Mouse (Mus musculus): ENCODE measurements around the gene Gm21970. TPM values are rescaled to one million over a fixed set of nuclear protein-coding genes. Genes with fewer than 3 reads are reported as not detected.
A peak's percentile ranks its signal among the peaks of the same experiment; 100 is the strongest.

Gm21970 gene
- polyA plus RNA-seq, 2 experiments: 0.04 TPM; not detected in 1

DNA sequence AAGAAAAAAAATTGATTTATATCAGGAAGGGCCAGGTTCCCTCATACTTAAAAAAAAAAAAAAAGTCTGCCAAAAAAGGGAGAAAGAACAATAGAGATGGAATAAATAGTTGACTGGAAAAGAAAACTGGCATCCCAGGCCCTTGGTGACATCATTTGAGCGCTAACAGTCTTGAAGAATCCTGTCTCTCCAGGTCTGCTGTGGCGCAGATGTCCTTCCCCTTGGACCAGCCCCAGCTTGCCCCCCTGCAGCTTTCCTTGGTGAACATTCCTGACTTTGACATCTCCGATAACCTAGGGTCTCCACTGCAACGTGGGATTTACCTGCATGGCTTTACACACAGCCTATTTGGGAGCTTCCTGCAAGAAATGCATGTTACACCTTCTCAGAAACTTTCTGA, 9.9 kb upstream of the Gm21970 start:
- 86% methylated on average over 4 of the region's 4 CpGs for WGBS (ENCODE audit: insufficient replicate concordance)
- no peaks in the 10 kb centered on the region for H3K9me3 ChIP-seq (ENCODE audit: control insufficient read depth, low read length)
- TF ChIP-seq EP300 (IDR thresholded peaks at IDR 0.05; ENCODE audit: low read depth) (no peak), CTCF (IDR thresholded peaks at IDR 0.05; ENCODE audit: low read depth) (no peak)
- ATAC-seq (ENCODE audit: insufficient read depth) (no peak), DNase-seq (ENCODE audit: low read depth in 3 of 3, low spot score in 3 of 3) (no peak)
- no peaks in the 10 kb centered on the region for H3K27me3 ChIP-seq (ENCODE audit: control insufficient read depth, insufficient read depth, low read length)
- H3K4me1 ChIP-seq (replicated peaks; ENCODE audit: control insufficient read depth in 2 of 2, insufficient read depth in 2 of 2, low read length in 1 of 2): peaks cover 9 to 23% of the 10 kb centered on the region in 2 experiments; a peak in 3 of 4 replicates
- no peak overlapping the region for H3K4me2 ChIP-seq (ENCODE audit: low read depth)
- no peak overlapping the region for H3K4me3 ChIP-seq (ENCODE audit: insufficient read depth in 1 of 2, low read depth in 2 of 2, low read length in 2 of 2)
- H3K9ac ChIP-seq (replicated peaks): no peak overlapping the region
- peaks cover 37% of the 10 kb centered on the region for H3K36me3 ChIP-seq (replicated peaks; ENCODE audit: control insufficient read depth, insufficient read depth, low read depth)
- no peak overlapping the region for H3K27ac ChIP-seq

DNA sequence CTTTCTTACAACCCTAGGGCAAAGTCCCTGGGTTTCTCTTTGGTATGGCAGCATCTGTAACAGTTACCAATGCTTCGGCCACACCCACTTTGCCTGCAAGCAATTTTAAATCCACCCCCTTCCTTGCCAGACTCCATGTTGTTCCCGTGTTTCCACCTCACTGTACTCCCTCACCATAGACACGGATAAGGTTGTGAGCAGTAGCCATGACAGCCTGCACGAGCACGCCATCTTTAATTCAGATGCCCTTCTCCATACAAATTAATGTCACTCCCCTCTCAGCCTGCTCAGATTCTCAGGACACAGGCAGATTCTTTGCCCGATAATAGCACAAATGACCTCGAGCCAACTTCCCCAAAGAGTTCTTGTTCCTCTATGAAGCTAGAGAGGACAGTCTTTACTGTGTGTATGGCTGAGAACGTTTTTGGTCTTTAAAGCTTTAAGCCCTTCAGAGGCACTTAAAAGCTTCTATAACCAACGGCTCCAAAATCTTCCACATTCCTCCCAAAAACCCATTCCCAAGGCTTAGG, 9.2 kb upstream of the Gm21970 start:
- Histone ChIP-seq H3K36me3 (replicated peaks; ENCODE audit: control insufficient read depth, insufficient read depth, low read depth) (peaks cover 39% of the 10 kb centered on the region), H3K4me3 (ENCODE audit: insufficient read depth in 1 of 2, low read depth in 2 of 2, low read length in 2 of 2) (no peak overlapping the region), H3K27me3 (ENCODE audit: control insufficient read depth, insufficient read depth, low read length) (no peaks in the 10 kb centered on the region), H3K4me2 (ENCODE audit: low read depth) (no peak overlapping the region), H3K4me1 (replicated peaks; ENCODE audit: control insufficient read depth in 2 of 2, insufficient read depth in 2 of 2, low read length in 1 of 2) (peaks cover 9 to 28% of the 10 kb centered on the region in 2 experiments), H3K9ac (replicated peaks) (no peak overlapping the region), H3K9me3 (ENCODE audit: control insufficient read depth, low read length) (no peaks in the 10 kb centered on the region), H3K27ac (no peak overlapping the region)
- ATAC-seq (ENCODE audit: insufficient read depth) (no peak), DNase-seq (ENCODE audit: low read depth in 3 of 3, low spot score in 3 of 3) (no peak)
- WGBS (ENCODE audit: insufficient replicate concordance): 60% methylated on average over 9 of the region's 9 CpGs
- no peak for TF ChIP-seq EP300 (IDR thresholded peaks at IDR 0.05; ENCODE audit: low read depth)
- TF ChIP-seq CTCF (IDR thresholded peaks at IDR 0.05; ENCODE audit: low read depth): no peak

DNA sequence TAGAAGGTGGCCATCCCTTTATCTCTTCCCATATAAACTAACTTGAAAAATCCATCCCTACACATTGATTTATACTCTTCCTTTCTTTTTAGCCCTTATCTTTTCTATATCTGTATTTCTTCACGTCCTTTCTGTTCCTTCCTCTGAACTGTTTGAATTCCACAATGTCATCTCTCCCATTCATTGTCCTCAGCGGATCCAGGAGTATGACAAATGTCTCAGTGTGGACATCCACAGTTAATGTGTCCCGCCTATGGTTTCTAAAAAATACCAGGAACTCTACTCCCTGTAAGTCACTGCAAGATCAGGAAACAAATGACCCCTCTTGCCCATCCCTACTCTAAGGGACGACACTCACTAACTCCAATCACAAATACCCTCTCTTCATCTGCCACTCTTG, 7.3 kb upstream of the Gm21970 start:
- H3K36me3 ChIP-seq (replicated peaks; ENCODE audit: control insufficient read depth, insufficient read depth, low read depth): peaks cover 52% of the 10 kb centered on the region
- no peak overlapping the region for H3K9ac ChIP-seq (replicated peaks)
- WGBS (ENCODE audit: insufficient replicate concordance): 77% methylated on average over 4 of the region's 4 CpGs

DNA sequence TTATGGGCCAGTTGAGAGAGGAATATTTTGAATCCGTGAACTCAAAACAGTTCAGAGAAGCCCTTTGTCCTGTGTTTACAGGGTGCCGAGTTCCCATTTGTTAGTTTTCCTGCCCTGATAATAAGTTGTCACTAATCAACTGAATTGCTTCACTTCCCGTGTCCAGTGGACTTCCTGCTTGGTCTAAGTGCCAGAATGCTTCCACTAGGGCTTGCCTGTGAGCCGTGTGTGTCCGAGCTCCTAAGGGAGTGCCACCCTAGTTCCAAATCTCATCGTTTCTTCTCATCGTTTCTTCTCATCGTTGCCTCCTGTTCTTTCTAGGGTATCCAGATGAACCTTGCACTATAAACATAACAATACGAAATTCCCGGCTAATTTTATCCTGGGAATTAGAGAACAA, 5.9 kb upstream of the Gm21970 start:
- H3K4me2 ChIP-seq (ENCODE audit: low read depth): no peak overlapping the region
- H3K27me3 ChIP-seq (ENCODE audit: control insufficient read depth, insufficient read depth, low read length): no peaks in the 10 kb centered on the region
- H3K4me3 ChIP-seq (ENCODE audit: insufficient read depth in 1 of 2, low read depth in 2 of 2, low read length in 2 of 2): no peak overlapping the region
- TF ChIP-seq CTCF (IDR thresholded peaks at IDR 0.05; ENCODE audit: low read depth) (no peak), EP300 (IDR thresholded peaks at IDR 0.05; ENCODE audit: low read depth) (no peak)
- H3K4me1 ChIP-seq (replicated peaks; ENCODE audit: control insufficient read depth in 2 of 2, insufficient read depth in 2 of 2, low read length in 1 of 2): peaks cover 2 to 16% of the 10 kb centered on the region in 2 experiments; a peak in 3 of 4 replicates
- peak overlapping the region; percentile 22; the same call in 1 of the 2 replicates for H3K27ac ChIP-seq
- no peak overlapping the region for H3K9ac ChIP-seq (replicated peaks)
- peak; percentile 38; the same call in 1 of the 2 replicates for ATAC-seq (ENCODE audit: insufficient read depth)
- H3K9me3 ChIP-seq (ENCODE audit: control insufficient read depth, low read length): no peaks in the 10 kb centered on the region; the same call in 1 of the 2 replicates
- H3K36me3 ChIP-seq (replicated peaks; ENCODE audit: control insufficient read depth, insufficient read depth, low read depth): peaks cover 64% of the 10 kb centered on the region
- DNase-seq (ENCODE audit: low read depth in 3 of 3, low spot score in 3 of 3): no peak
- 65% methylated on average over 10 of the region's 10 CpGs for WGBS (ENCODE audit: insufficient replicate concordance)

More for the DNA sequence above, 7.3 kb upstream of the Gm21970 start:
- no peak overlapping the region for H3K4me3 ChIP-seq (ENCODE audit: insufficient read depth in 1 of 2, low read depth in 2 of 2, low read length in 2 of 2)
- no peak for TF ChIP-seq CTCF (IDR thresholded peaks at IDR 0.05; ENCODE audit: low read depth)
- TF ChIP-seq EP300 (IDR thresholded peaks at IDR 0.05; ENCODE audit: low read depth): no peak
- DNase-seq (ENCODE audit: low read depth in 3 of 3, low spot score in 3 of 3) (no peak), ATAC-seq (ENCODE audit: insufficient read depth) (no peak)
- no peaks in the 10 kb centered on the region for H3K27me3 ChIP-seq (ENCODE audit: control insufficient read depth, insufficient read depth, low read length)
- peaks cover 9 to 26% of the 10 kb centered on the region in 2 experiments for H3K4me1 ChIP-seq (replicated peaks; ENCODE audit: control insufficient read depth in 2 of 2, insufficient read depth in 2 of 2, low read length in 1 of 2)
- H3K4me2 ChIP-seq (ENCODE audit: low read depth): no peak overlapping the region
- H3K27ac ChIP-seq: no peak overlapping the region
- H3K9me3 ChIP-seq (ENCODE audit: control insufficient read depth, low read length): no peaks in the 10 kb centered on the region

DNA sequence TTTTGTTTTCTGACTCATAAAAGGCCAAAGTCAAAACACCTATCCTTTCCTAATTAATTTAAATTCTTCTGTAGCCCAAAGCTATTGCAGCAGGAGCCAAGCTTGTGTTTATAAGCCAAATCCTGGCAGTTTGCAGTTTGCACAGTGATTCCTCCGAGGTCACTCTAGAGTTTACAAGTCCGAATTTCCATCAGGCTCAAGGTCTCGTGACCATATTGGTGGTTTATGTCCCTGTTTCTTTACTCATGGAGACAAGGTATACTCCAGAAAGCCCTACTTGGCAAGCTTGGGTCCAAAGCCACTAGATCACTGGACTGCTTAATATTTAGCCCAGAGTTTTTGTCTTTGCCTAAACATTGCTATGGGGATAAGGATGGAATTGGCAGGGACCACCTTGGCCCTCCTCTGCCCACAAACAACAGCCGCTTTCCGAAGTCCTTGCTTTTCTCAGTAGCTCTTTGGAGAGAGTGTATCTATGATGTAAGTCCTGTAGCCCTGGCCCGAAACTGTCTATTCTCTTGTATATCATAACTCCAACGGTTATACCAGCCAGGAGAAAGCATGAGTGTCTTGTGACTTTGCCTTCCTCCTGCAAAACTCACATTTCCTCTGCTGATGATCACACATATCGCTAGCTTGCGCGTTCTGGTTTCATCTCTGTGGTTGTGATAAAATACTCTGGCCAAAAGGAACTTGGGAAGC, 5.0 kb upstream of the Gm21970 start:
- H3K27ac ChIP-seq: no peak overlapping the region
- no peak for TF ChIP-seq EP300 (IDR thresholded peaks at IDR 0.05; ENCODE audit: low read depth)
- no peak for TF ChIP-seq CTCF (IDR thresholded peaks at IDR 0.05; ENCODE audit: low read depth)
- DNase-seq (ENCODE audit: low read depth in 3 of 3, low spot score in 3 of 3) (no peak), ATAC-seq (ENCODE audit: insufficient read depth) (no peak)
- H3K9ac ChIP-seq (replicated peaks): no peak overlapping the region
- H3K4me3 ChIP-seq (ENCODE audit: insufficient read depth in 1 of 2, low read depth in 2 of 2, low read length in 2 of 2): no peak overlapping the region
- H3K9me3 ChIP-seq (ENCODE audit: control insufficient read depth, low read length): no peaks in the 10 kb centered on the region; the same call in 1 of the 2 replicates
- peaks cover 72% of the 10 kb centered on the region for H3K36me3 ChIP-seq (replicated peaks; ENCODE audit: control insufficient read depth, insufficient read depth, low read depth)
- 82% methylated on average over 10 of the region's 10 CpGs for WGBS (ENCODE audit: insufficient replicate concordance)
- peaks cover 2 to 16% of the 10 kb centered on the region in 2 experiments; a peak in 3 of 4 replicates for H3K4me1 ChIP-seq (replicated peaks; ENCODE audit: control insufficient read depth in 2 of 2, insufficient read depth in 2 of 2, low read length in 1 of 2)
- no peak overlapping the region for H3K4me2 ChIP-seq (ENCODE audit: low read depth)
- no peaks in the 10 kb centered on the region for H3K27me3 ChIP-seq (ENCODE audit: control insufficient read depth, insufficient read depth, low read length)

All from liver, embryonic 14.5 days (tissue).